9 mouse cellular contexts compared by ENCODE assay signal in genomic region chr17:62458964-62459363, GRCm38 (mm10).
DNase-seq lines count a peak whose midpoint lies in the region; ATAC-seq and TF ChIP-seq lines count a peak whose summit lies in the region.
"Had no signal": no experiment of that assay in that cellular context is flagged by ENCODE, and none has a peak within 500 bp of the region (broad histone marks: within the 10 kb centered on the region; RNA-seq: fewer than 3 reads in every experiment).

No protein-coding gene starts in this region.

- no peak for ATAC-seq in neural tube, embryonic 11.5 days (ENCODE audit: insufficient read depth, low FRiP score, low TSS enrichment)

- H3K9ac ChIP-seq in heart, adult 2 months (ENCODE audit: low read depth, low read length): no peak overlapping the region
- no peak overlapping the region for H3K9ac ChIP-seq in neural tube, embryonic 11.5 days (ENCODE audit: low read length)

- no peaks in the 10 kb centered on the region for H3K79me2 ChIP-seq in heart, adult 2 months (replicated peaks; ENCODE audit: control insufficient read depth, insufficient read depth, low read length)

- DNase-seq in heart, adult 2 months: peak; percentile 41 to 51
- no peak for DNase-seq in heart, embryonic 10.5 days (ENCODE audit: low spot score)
- peak; percentile 82 for DNase-seq in NIH3T3 (ENCODE audit: low read depth)
- peak; percentile 41 to 58 for DNase-seq in cerebellum, postnatal 4 days (ENCODE audit: low spot score in 2 of 2)
- DNase-seq in heart, postnatal 36 days: peak; percentile 57 to 70
- DNase-seq in left cerebral cortex, adult 18-20 months (ENCODE audit: low spot score in 2 of 2): peak; percentile 41 to 69
- peak; percentile 68 for DNase-seq in neural tube, embryonic 11.5 days (ENCODE audit: low spot score)
- peak; percentile 41 to 45 for DNase-seq in urinary bladder, adult 18-20 months (ENCODE audit: low spot score in 2 of 2)

- H3K4me1 ChIP-seq in heart, adult 2 months (ENCODE audit: control insufficient read depth, insufficient read depth, low read length): no peaks in the 10 kb centered on the region
- no peaks in the 10 kb centered on the region for H3K4me1 ChIP-seq in heart, embryonic 10.5 days
- no peaks in the 10 kb centered on the region for H3K4me1 ChIP-seq in neural tube, embryonic 11.5 days (ENCODE audit: control insufficient read depth, insufficient read depth, low read length)

- WGBS in heart, adult 2 months: 51% methylated on average over 7 of the region's 7 CpGs
- 31% methylated on average over 7 of the region's 7 CpGs for WGBS in heart, embryonic 10.5 days
- WGBS in neural tube, embryonic 11.5 days: 26% methylated on average over 7 of the region's 7 CpGs

- TF ChIP-seq EP300 in heart, adult 2 months (IDR thresholded peaks at IDR 0.05; ENCODE audit: insufficient read depth, low read depth, low read length): no peak

- no peak overlapping the region for H3K4me2 ChIP-seq in neural tube, embryonic 11.5 days (ENCODE audit: low read depth)

- TF ChIP-seq CTCF in heart, adult 2 months (IDR thresholded peaks at IDR 0.05): peak; percentile 77

- no peaks in the 10 kb centered on the region for H3K36me3 ChIP-seq in heart, adult 2 months (ENCODE audit: control insufficient read depth, insufficient read depth, low read length)
- no peaks in the 10 kb centered on the region for H3K36me3 ChIP-seq in heart, embryonic 10.5 days
- H3K36me3 ChIP-seq in neural tube, embryonic 11.5 days (ENCODE audit: control insufficient read depth, insufficient read depth, low read length): no peaks in the 10 kb centered on the region

- H3K4me3 ChIP-seq in heart, adult 2 months: no peak overlapping the region
- no peak overlapping the region for H3K4me3 ChIP-seq in heart, embryonic 10.5 days
- no peak overlapping the region for H3K4me3 ChIP-seq in neural tube, embryonic 11.5 days (ENCODE audit: low read depth, low read length)

- TF ChIP-seq POLR2A in heart, adult 2 months (IDR thresholded peaks at IDR 0.05; ENCODE audit: insufficient read depth, low read depth, low read length): no peak

- no peaks in the 10 kb centered on the region for H3K27me3 ChIP-seq in heart, adult 2 months (ENCODE audit: control insufficient read depth, insufficient read depth, low read length)
- no peaks in the 10 kb centered on the region for H3K27me3 ChIP-seq in heart, embryonic 10.5 days (ENCODE audit: insufficient read depth, poor library complexity, severe bottlenecking)
- H3K27me3 ChIP-seq in neural tube, embryonic 11.5 days (ENCODE audit: control insufficient read depth, insufficient read depth, low read length): no peaks in the 10 kb centered on the region

- intact Hi-C loops in heart, adult 2 months (cut with DNase I): no loop called here
- intact Hi-C loops in heart, postnatal 36 days (cut with DNase I): loop anchor here (2.0 kb wide), 1 partner anchor 424 kb away; no protein-coding TSS in a partner anchor

- no peaks in the 10 kb centered on the region for H3K9me3 ChIP-seq in heart, embryonic 10.5 days
- H3K9me3 ChIP-seq in neural tube, embryonic 11.5 days (ENCODE audit: control insufficient read depth, low read length): no peaks in the 10 kb centered on the region

- H3K27ac ChIP-seq in heart, adult 2 months: no peak overlapping the region
- no peak overlapping the region for H3K27ac ChIP-seq in heart, embryonic 10.5 days
- no peak overlapping the region for H3K27ac ChIP-seq in neural tube, embryonic 11.5 days (ENCODE audit: low read depth, low read length)
- H3K27ac ChIP-seq: macrophage had no signal
